Mouse (Mus musculus) lung, postnatal 25 days (tissue): ENCODE measurements around the gene Gstm1.
"Not testable (repeated sequence)": the region's sequence is repeated elsewhere in the genome, so short reads cannot be mapped to it uniquely, and the experiment has no call there.

ENCODE experiments used
- DNase-seq: peaks from one replicate; pipeline ENCODE4 v3.0.0; 2022; ENCODE audit warnings: low spot score

The Gstm1 gene

DNA sequence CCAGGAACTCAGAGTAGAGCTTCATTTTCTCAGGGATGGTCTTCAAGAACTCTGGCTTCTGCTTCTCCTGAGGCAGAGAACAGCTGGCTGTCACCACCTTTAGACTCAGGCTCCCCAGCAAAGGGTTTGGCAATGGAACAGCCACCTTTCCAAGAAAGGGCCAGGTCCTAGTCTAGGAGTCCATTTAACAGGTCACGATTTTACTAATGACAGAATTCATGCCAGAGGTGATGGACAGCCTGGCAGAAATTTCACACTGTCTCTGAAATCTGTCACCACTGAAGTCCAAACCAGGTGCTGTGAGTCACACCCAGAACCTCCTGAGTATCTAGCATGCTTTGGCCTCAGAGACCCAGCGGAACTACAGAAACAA is 2.8 kb downstream of the Gstm1 start:
- no peak for DNase-seq

DNA sequence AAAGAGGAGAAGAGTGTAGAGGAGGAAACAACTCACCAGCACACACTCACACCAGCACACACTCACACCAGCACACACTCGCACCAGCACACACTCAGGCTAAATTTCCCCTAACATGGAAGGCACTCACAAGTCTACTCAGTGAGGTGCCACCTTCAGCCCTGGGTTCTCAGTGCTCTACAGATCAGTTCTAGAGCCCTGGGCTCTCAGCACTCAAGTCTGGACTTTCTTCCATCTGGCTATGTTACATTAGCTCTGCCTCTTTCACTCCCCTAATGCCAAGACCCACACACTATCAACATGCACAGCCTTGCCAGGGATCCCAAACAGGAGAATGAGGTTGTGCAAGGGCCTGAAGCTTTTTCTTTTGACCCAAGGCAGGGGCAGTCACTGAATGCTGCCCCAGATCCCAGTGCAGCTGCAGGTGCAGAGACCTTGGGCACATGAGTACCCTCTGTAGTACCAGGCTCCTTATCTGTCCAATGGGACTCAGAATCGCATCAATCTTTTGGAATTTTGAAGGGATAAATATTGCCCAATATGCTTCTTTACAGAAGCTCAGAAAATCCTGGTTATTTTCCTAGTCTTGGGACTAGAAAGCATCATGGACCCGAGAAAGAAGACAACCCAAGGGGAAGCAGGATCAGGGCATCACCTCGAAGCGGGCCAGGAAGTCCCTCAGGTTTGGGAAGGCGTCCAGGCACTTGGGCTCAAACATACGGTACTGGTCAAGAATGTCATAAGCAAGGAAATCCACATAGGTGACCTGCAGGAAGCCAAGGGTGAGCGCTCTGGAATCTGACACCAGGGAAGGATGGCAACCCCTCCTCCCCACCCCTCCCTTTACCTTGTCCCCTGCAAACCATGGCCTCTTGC is 3.4 kb downstream of the Gstm1 start:
- no peak for DNase-seq

DNA sequence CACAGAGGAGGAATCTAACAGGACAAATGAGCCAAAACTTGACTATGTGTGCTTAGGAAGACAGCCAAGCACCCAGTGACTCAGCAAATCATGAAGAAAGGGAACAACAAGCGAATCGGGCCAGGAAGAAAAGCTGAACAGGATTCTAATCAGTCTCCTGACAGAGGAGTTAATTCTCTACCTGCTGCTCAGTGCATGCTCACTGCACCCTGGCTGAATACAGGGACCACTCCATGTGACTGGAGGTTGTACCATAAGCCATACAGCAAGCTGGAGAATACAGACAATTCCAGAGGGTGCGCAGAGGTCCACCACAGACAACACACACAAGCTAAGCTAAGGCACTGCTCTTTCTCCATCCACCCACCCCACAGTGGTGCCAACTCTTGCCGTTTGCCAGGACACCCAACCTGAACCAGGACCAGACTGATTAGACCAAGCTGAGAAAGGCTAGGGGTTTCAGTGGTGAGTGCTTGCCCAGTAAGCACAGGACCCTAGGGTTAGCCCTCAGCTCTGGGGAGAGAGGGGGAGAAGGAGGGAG is 4.4 kb downstream of the Gstm1 start:
- DNase-seq: peak; percentile 86

DNA sequence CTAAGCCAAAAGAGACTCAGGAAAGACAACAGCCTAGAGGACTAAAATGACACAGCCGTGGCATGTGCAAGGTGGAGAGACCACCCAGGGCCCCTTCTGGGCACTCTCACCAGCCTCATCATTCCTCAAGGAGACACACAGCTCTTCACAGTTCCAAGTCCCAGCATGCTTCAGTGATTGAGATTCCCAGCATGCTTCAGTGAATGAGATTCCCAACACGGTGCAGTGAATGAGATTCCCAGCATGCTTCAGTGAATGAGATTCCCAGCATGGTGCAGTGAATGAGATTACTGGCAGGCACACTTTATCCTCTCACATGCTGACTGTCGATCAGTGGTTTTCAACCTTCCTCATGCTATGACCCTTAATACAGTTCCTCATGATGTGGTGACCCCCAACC is 6.2 kb downstream of the Gstm1 start:
- no peak for DNase-seq

DNA sequence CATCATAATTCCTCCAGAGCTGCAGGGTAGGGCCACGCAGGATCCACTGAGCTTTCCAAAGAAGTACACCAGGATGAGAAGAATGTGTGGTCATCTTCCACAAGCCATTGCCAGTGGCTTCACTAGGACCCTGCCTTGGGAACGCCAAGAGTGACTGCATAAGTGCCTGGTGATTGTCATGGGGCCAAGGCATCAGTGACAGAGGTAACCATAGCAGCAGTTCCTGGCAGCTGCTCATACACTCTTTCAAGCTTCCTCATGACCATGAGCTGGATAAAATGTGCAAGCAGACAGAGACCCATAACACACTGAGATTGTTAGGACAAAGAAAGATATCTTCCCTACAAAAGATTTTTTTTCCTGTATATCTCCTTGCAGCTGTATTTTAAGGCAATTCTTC is 7.5 kb downstream of the Gstm1 start:
- DNase-seq: no peak

DNA sequence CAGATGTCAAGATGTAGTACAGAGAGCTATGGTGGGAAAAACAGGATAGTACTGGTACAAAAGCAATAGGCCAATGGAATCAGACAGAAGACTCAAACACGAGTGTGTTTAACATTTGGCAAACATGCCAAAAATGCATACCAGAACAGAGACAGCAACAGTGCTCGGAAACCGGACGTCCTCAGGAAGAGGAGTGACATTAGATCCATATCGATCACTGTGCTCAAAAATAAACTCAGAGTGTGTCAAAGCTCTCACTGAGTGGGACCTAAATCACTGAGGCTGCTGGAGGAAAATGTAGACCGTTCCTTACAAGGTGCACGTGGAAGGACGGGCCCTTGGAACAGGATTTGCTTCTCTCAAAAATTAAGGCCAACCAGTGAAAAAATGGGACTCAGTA is 15.8 kb downstream of the Gstm1 start:
- DNase-seq: peak; percentile 71

DNA sequence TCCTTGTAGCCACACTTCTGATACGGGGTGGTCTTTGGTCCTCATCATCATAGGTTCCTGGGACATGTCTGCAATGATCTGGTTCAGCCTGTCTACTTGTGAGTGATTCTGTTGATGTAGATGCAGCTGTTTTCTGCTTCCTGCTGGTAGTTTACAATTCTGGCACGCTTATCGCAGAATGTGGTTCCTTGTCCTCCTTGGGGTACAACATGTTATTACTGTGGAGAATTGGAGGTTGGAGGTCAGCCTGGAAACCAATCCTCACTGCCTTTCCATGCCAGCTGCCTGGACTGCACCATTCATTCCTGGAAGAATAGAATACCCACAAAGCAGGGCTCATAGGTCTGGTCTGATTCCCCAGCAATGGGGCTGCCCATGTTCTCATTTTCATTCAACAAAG is 18.3 kb downstream of the Gstm1 start:
- DNase-seq: no peak

DNA sequence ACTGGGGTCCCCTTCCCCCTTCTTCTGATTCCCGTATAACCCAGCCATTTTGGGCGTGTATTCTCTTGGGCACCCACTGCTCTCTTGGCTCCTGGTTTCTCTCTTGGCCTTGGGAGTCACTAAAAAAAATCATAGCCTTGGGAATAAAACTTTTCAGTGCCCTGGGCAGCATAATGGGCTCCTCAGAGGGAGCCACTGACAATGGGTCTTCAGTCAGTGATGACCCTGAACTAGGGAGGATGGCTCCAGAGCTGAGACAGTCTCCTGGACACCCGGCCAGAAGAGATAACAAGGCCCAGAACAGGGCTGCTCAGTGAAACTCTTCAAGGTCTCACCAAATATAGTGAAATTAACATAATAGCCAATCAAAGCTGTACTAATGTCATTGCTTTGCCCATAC is 19.2 kb downstream of the Gstm1 start:
- no peak for DNase-seq

DNA sequence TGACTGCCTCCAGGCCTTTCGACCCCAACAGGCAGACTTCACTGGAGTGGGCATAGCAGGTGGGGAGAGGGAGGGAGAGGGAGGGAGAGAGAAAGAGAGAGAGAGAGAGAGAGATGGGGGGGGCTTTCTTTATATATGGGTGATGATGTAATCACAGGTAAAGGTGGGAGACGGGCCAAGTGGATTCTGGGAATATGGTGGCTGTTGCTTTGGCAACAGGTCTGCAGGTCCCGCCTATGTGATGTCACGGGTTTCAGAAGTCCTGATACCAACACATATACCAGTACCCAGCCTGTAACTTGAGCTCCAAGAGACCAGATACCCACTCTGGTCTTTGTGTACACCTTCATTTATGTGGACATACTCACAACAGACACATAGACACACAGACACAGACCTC is 21.2 kb downstream of the Gstm1 start:
- no peak for DNase-seq

DNA sequence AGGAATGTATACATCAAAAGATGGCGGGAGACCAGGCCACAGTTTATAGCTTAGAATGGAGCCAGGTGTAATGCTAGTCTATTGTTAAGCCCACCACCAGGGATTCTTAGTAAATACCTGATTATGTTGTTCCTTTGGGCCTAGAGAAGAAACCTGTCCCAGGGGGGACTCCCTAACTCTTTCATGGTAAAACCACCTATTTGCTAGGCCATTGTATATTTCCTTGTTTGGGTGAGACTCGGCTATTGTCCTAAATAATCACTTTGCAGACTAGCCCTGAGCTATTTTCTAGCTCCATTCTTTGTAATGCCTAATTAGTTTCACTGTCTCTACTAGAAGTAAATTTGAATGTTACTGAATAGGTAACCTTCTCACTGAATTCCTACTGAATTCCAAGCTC is 21.8 kb downstream of the Gstm1 start:
- DNase-seq: not testable (repeated sequence)

DNA sequence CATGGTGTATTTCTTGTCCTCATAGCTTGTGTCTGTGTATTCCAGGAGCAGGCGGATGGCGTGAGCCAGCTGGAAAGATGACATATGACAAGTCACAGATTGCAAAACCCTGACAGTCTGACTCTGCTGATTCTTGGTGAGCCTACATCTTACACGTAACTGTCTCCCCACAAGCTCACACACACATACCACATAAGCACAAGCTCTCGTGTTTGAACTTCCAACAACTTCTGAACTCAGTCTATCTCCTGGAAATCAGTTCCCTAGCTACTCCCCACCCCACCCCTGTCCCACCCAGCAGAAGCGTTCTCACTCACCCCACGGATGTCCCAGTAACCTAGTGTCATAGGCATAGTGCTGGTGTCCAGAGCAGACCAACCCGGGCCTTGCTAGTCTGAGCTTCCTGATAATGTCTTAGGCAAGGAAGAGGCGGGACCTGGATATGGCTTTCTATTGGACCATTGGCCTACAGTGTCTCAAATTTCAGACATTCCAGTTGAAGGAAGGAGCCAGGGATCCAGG is 31.7 kb downstream of the Gstm1 start, which contains the start of gene Gstm2:
Gstm2 (minus strand) TSS at position 413 of the 522 bp plus-strand sequence.
- DNase-seq: peak; percentile 84

DNA sequence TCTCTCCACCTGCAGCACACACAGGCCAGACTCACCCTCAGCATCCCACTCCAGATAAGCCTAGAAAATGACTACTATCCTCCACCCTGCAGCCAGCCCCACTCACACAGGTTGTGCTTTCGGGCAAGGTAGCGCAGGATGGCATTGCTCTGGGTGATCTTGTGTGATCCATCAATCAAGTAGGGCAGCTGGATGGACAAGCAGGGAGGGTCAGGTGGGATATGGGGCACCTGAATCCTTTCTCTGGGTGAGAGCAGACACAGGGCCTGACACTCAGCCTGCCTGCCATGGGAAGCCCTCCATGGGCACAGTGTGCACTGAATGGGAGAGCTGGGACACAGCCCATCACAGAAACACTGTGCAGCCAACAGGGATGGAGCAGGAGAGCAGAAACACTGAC is 32.6 kb downstream of the Gstm1 start:
- DNase-seq: not testable (repeated sequence)

DNA sequence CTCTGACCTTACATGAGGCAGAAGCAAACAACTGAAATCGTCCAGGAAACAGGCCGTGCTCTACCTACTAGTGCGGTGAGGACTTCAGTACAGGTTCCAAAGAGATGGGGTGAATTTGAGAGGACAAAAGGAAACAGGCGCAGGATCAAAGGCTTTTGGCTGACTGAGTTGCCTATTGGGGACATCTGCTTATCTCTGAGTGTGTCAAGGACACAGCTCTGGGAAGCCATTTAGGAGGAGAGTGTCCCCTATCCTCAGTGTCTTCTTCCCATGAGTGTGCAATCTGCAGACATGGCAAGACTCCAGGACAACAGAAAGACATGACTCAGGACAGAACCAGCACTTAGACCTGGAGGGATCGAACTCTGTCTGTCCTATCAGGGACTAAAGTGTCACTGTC is 33.3 kb downstream of the Gstm1 start:
- DNase-seq: no peak

DNA sequence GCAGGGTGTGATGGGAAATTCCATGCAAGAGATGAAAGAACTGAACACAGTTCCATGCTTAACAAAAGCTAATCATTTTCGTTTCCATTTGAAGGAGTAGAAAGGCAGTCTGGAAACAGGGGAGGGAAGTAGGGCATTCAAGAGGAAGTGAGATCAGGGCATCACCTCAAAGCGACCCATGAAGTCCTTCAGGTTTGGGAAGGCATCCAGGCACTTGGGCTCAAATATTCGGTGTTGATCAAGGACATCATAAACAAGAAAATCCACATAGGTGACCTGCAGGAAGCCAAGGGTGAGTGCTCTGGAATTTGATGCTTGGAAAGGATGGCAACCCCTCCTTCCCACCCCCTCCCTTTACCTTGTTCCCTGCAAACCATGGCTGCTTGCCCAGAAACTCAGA is 34.0 kb downstream of the Gstm1 start:
- DNase-seq: no peak

DNA sequence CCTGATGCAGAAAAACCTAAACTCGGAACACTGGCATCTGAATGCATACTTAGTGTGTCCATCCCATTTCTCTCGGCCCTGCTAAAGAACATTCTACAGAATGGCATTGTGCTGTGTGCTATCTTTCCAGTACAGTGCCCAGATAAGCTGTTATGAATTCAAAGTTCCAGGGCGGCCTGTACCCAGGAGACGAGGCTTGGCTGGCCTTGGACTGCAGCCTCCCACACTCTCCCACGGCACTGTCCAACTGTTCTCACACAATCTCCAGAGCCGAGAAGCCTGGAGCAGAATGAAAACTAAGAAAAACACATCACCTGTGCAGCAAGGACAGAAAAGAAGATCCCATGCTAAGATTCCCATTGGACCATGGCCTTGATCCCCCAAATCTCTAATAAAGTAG is 35.0 kb downstream of the Gstm1 start:
- no peak for DNase-seq

DNA sequence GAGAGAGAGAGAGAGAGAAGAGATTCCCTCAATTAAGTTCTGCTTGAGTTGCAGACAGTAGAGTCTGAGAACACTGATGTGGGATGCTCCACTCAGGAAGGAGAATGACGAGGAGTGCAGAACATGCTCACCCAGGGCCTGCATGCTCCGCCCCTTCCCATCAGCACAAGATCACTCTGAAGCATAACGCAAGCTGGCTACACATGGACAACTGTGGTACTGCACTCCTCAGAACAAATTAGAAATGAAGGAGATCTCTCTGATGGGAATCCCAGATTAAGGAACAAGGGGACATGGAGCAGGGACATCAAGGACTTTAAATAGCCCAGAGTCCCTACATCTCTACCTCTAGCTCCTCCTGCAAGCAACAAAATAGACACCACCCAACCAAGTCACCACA is 36.5 kb downstream of the Gstm1 start:
- DNase-seq: no peak

DNA sequence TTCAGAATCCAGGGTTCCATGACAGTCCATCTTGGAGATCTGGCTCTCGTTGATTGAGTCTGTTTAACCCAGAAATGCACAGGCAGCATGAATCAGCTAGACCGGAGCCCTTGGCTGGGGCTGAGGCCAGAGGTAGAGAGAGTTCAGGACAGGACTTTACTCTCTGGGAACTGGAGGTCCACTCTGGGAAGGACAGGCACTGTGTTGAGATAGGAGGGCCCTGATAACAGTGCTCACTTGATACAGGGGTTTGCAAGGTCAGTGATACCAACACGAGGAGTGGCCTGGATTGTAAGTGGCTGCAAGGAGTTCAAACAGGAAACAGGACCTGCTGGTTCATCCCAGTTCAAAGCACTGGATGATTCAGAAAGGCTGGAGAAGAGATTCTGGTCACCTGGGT is 40.1 kb downstream of the Gstm1 start:
- no peak for DNase-seq

DNA sequence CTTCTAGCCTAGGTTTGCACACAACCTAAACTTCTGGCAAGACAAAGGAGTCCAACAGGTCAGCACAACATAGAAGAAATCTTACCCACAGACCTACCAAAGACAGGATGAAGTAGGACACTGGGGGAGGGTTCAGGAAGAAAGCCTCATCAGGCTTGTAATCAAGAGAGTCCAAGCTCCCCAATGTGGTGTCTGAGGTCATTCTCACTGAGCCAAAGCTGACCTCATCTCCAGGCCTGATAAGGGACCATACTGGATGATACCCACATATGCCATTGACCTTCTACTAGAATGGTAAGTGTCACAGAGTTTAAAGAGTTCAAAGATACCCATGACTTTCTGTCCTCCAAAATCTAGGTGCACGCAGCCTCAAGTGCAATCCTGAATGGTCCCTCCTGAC is 43.5 kb downstream of the Gstm1 start:
- no peak for DNase-seq

DNA sequence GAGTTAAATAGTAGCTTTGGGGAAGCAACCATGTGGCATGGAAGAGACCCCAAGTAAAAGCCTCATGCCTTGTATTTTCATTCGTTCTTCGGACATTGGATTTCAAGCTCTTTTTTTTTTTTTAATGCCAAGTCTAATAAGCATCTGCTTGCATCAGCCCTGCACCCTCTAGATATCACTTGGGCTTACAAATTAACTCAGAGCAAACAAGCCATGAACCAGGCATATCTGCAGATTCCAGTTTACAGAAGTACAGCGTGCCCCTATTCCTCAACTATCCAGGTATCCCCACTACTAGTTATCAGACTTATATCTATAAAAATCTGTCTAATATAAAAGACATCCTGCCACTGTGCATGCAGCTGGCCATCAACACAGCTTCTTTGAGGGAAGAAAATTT is 45.7 kb downstream of the Gstm1 start:
- no peak for DNase-seq

DNA sequence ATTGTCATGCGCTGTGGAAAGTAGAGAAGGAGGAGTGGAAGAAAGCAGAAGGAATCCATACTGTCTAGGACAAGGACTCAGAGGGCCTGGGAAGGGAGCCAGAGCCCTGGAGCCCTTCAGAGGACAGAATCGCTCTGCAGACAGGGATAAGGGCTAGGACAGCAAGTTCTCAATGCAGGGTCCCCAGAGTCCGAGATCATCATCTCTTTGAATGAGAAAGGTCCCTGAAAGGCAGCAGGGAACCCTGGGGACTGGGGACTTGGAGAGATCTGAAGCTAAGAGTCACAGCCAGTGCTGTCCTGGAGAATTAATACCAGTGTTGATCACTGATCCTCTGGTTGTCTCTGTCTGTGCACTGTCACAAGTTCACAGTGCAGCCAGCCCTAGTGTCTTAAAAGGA is 46.7 kb downstream of the Gstm1 start:
- not testable (repeated sequence) for DNase-seq

DNA sequence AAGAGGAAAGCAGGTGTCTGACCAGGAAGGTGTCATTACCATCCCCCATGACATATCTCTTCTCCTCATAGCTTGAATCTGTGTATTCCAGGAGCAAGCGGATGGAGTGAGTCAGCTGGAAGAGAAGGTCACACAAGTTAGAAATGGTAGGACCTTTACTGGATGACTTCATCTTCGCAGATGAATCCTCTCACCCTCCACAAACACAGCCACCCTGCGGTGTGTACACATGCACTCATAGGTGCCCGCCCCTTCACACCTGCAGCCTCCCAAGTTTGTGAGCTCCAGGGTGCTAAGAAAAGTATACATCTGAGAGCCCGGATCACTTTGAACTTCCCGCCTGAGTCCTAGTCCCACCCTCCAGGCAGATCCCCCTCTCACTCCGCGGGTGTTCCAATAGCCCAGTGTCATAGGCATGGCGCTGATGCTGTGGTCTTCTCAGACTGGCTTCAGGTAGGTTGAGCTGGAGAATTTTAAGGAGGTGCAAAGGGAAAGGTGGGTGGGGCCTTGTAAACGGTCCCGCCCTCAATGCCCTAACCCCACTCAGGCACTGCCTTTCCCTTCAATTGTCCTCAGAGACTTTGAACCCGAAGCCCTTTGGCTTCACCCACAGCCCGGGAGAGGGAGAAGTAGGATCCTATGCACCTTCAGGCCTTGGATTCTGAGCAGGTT is 48.9 kb downstream of the Gstm1 start, which contains the start of gene Gstm3:
Gstm3 (minus strand) TSS at position 560 of the 672 bp plus-strand sequence.
- no peak for DNase-seq

DNA sequence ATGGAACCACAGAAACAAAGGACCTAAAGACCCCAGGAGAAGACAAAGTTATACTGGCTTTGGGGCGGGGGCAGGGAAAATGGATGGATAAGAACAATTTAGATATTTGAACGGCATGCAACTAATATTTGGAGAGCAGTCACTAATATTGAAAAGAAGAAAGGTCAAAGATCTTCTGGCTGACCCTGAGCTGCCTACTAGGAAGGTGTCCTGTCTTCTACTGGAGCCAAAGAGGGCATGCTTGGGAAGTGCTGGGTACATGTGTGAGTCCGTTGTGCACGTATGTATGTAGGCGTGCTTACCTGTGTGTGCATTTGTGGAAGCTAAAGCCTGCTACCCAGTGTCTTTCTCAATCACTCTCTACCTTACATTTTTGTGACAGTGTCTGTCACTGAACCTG is 51.1 kb downstream of the Gstm1 start:
- no peak for DNase-seq

DNA sequence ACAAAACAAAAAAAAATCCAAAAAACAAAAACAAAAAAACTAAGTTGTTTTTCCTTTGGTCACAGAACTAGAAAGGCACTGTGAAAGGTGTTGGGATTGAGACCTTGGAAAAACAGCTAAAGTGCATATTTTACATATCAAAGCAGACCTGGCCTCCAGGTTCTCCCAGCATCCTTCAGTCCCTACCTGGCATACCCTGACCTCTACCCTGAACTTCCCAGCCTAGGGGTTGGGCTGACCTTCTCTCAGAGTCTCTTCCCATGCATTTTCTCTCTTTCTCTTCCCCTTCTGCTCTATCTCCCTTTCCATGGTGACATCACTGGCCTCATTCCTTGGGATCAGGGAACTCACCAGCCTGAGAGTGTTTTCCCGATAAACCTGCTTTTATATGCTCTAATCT is 52.2 kb downstream of the Gstm1 start:
- DNase-seq: no peak
